Mouse (Mus musculus) spleen, adult 2 months (tissue): Measurements from ENCODE around the gene 2300009A05Rik.

Experiments
- CTCF ChIP-seq: fragments of 200-500 bp; IDR thresholded peaks from 2 replicates; pipeline ENCODE4 v1.5.1; 2011; ENCODE audit warnings: mild to moderate bottlenecking, inconsistent platforms; ENCODE audit not compliant: insufficient read depth, insufficient read length, insufficient replicate concordance; ENCODE audit errors: extremely low read depth
- POLR2A ChIP-seq: fragments of 200-500 bp; IDR thresholded peaks from 2 replicates; pipeline ENCODE4 v1.6.1; 2011; ENCODE audit warnings: low read depth, low read length, inconsistent platforms

DNA sequence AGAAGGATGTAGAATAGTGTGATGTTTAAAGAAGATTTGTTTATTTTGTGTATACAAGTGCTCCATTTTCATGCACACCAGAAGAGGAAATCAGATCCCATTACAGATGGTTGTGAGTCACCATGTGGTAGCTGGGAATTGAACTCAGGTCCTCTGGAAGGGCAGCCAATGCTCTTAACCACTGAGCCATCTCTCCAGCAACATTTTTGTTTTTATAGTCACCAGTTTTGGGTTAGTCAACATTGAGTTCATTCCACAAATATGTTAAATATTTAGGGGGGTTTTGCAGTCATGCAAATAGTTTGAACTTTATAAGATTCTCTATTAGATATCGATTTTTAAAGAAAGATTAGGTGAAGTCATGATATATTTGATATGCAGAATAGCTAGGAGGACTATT lies 1.1 kb upstream of the 2300009A05Rik start:
- TF ChIP-seq POLR2A (no peak), CTCF (no peak)
